Mouse (Mus musculus): Measurements from ENCODE around the gene Ippk. TPM values are rescaled to one million over a fixed set of nuclear protein-coding genes. Genes with fewer than 3 reads are reported as not detected.

The Ippk gene
- 6.7 and 7.1 TPM in 2 replicates for polyA plus RNA-seq (2012; rRNA removed)

DNA sequence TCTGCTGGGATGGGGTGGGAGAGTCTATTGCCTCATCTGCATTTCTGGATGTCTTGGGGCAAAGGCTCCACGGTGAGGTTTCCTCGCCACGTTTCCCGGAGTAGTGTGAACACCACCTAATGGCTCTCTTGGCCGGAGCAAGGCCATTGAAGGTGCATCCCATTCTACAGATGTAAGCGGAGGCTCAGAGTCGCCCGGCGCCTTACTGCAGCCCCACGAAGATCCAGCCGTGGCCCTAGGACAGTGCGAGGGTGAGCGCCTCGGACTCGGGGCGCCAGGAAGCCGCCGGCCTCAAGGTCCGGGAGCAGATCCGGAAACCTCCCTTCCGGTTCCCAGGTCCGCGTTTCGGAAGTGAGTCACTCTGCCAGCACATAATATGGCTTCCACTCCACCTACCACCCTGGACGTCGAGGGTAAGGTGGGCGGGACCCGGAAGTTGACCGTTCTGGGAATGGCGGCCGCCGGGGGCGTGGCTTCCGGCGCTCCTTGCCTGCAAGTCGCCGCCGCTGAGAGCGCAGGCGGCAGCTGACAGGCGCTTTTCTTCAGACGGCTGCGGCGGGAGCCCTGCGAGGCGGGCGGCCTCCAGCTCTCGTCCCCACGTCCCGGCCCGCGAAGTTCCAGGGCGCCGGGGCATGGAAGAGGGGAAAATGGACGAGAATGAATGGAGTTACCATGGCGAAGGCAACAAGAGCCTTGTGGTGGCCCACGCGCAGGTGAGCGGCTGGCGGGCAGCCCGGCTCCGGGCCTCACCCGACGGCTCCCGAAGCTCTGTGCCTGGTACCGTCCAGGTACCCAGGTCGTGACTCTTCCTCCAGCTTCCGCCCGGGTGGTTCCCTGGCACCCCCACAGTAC is at the start of gene Ippk:
Gene Ippk, plus strand, starts transcription at position 496 of the 852 bp plus-strand sequence.
- Histone ChIP-seq H3K27ac (ENCODE audit: control insufficient read depth, insufficient read depth, low read length) (0 out of 2 replicates have a peak within 1 kb of the TSS, but pooled peaks have one; percentile 0), H3K4me3 (ENCODE audit: control insufficient read depth, insufficient read depth, low read length) (peak within 1 kb of the TSS; percentile 68), H3K4me1 (replicated peaks; ENCODE audit: control insufficient read depth, insufficient read depth, low read length) (peaks cover 16% of the 10 kb centered on the region), H3K27me3 (ENCODE audit: control insufficient read depth, insufficient read depth, low read length) (no peaks in the 10 kb centered on the region), H3K36me3 (ENCODE audit: control insufficient read depth, insufficient read depth, low read length) (no peaks in the 10 kb centered on the region)
- DNase-seq: peak; percentile 97
- under 1% methylated on average over 69 of the region's 69 CpGs for WGBS
- TF ChIP-seq POLR2A (IDR thresholded peaks at IDR 0.05; ENCODE audit: control insufficient read depth, extremely low read depth, insufficient read depth, low read length, poor library complexity) (peak; percentile 87), CTCF (IDR thresholded peaks at IDR 0.05; ENCODE audit: borderline replicate concordance, control insufficient read depth, extremely low read depth, insufficient read depth, low read length, poor library complexity) (peak; percentile 47; the same call in 1 of the 2 replicates)

DNA sequence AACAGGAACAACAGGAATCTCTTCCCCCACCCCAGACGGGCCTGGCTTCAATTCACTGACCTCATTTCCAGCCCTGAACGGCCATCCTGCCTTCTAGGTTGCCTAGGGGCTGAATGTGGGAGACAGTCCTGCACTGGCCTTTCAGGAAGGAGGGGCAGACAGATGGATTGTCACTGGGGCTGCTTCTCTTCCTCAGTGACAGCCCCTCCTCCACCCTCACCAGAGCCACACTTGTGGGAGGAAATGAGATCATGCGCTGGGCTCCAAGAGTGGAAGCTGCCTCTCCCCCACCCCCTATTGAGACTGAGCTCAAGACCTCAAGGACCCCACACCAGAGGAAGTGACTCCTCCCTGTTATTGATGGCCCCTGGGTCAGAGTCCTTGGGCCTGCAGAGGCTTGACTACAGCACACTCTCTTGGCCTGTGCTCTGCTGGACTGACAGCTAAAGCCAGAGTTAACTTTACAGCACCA is 49.6 kb upstream of the Ippk start:
- Histone ChIP-seq H3K4me1 (replicated peaks; ENCODE audit: control insufficient read depth, insufficient read depth, low read length) (peaks cover 23% of the 10 kb centered on the region), H3K4me3 (ENCODE audit: control insufficient read depth, insufficient read depth, low read length) (no peak overlapping the region), H3K36me3 (ENCODE audit: control insufficient read depth, insufficient read depth, low read length) (peaks cover 17% of the 10 kb centered on the region), H3K27me3 (ENCODE audit: control insufficient read depth, insufficient read depth, low read length) (no peaks in the 10 kb centered on the region), H3K27ac (ENCODE audit: control insufficient read depth, insufficient read depth, low read length) (peak overlapping the region; percentile 17; the same call in 1 of the 2 replicates)
- peak; percentile 69 for DNase-seq
- no peak for TF ChIP-seq CTCF (IDR thresholded peaks at IDR 0.05; ENCODE audit: borderline replicate concordance, control insufficient read depth, extremely low read depth, insufficient read depth, low read length, poor library complexity)
- TF ChIP-seq POLR2A (IDR thresholded peaks at IDR 0.05; ENCODE audit: control insufficient read depth, extremely low read depth, insufficient read depth, low read length, poor library complexity): no peak
- whole genome bisulfite sequencing: 11% methylated on average over 3 of the region's 3 CpGs

DNA sequence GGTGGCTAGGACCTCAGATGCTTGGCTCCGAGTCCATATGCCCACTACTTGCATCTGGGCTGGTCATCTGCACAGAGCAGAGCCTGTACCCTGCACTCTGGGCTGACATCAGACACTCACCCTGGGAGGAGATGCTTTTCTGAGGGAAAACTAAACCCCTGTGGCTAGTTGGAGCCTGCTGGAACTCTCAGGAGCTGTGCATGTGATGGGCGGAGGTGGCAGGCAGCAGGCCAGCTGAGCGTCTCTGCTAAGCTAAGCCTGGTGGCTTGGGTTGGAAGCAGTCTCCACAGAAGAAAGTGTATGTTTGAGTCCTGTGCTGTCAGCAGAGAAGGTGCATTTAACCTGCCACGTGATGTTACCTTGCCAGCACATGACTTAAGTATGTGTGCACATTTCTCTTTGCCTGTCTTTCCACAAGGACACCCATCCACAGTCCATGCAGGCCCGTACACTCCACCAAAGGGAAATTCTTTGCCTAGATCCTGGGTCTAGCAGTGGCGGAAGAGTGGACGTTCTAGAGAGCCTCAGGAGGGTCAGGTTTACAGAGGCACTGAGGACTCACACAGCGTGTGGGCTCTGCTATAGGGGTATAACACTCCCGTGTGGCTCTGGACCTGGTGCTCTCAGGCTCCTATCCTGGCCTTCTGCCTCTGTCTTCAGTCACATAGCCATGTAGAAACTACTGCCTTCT is 48.5 kb upstream of the Ippk start:
- 96% methylated on average over 9 of the region's 9 CpGs for WGBS
- DNase-seq: no peak
- no peak overlapping the region for H3K4me3 ChIP-seq (ENCODE audit: control insufficient read depth, insufficient read depth, low read length)
- no peaks in the 10 kb centered on the region for H3K27me3 ChIP-seq (ENCODE audit: control insufficient read depth, insufficient read depth, low read length)
- H3K36me3 ChIP-seq (ENCODE audit: control insufficient read depth, insufficient read depth, low read length): peaks cover 20% of the 10 kb centered on the region
- no peak overlapping the region for H3K27ac ChIP-seq (ENCODE audit: control insufficient read depth, insufficient read depth, low read length)
- H3K4me1 ChIP-seq (replicated peaks; ENCODE audit: control insufficient read depth, insufficient read depth, low read length): peaks cover 16% of the 10 kb centered on the region
- TF ChIP-seq POLR2A (IDR thresholded peaks at IDR 0.05; ENCODE audit: control insufficient read depth, extremely low read depth, insufficient read depth, low read length, poor library complexity): no peak
- no peak for TF ChIP-seq CTCF (IDR thresholded peaks at IDR 0.05; ENCODE audit: borderline replicate concordance, control insufficient read depth, extremely low read depth, insufficient read depth, low read length, poor library complexity)

DNA sequence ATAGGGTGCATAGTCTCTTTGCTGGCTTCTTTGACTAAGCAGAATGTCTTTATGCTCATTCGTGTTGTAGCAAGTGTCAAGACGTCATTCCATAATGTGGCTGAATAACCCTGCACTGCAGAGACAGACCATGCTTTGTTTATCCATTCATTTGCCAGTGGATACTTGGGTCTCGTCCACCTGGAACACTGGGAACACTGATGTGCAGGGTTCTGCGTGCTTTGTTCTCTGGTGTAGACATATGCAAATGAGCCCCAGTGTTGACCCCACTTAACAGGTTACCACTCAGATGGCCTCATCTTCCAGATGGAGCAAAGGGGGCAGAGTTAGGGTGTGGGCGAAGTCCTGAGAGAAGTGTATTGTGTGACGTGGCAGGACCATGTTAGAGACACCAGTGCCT is 46.7 kb upstream of the Ippk start:
- Histone ChIP-seq H3K36me3 (ENCODE audit: control insufficient read depth, insufficient read depth, low read length) (peaks cover 28% of the 10 kb centered on the region), H3K4me3 (ENCODE audit: control insufficient read depth, insufficient read depth, low read length) (no peak overlapping the region), H3K4me1 (replicated peaks; ENCODE audit: control insufficient read depth, insufficient read depth, low read length) (peaks cover 12% of the 10 kb centered on the region), H3K27me3 (ENCODE audit: control insufficient read depth, insufficient read depth, low read length) (no peaks in the 10 kb centered on the region), H3K27ac (ENCODE audit: control insufficient read depth, insufficient read depth, low read length) (no peak overlapping the region)
- TF ChIP-seq CTCF (IDR thresholded peaks at IDR 0.05; ENCODE audit: borderline replicate concordance, control insufficient read depth, extremely low read depth, insufficient read depth, low read length, poor library complexity): no peak
- no peak for TF ChIP-seq POLR2A (IDR thresholded peaks at IDR 0.05; ENCODE audit: control insufficient read depth, extremely low read depth, insufficient read depth, low read length, poor library complexity)
- no peak for DNase-seq
- 94% methylated on average over 6 of the region's 6 CpGs for WGBS

DNA sequence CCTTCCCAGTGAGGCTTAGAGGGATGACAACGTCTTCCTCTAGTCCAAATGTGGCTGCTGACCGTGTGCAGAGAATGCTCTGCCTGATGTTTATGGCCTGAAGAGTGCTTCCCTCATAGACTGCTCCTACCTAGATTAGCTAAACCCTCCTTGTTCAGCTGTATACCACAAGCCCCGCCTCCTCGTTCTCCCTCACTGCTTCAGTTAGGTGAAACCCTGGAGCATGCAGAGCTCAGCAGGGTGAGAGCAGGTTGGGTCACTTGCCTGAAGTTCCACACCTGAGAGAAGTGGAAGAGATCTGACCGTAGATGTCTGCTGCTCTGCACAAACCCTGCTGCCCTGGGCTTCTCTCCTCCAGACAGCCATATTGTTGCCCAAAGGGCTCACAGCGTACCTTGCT is 46.3 kb upstream of the Ippk start:
- peaks cover 12% of the 10 kb centered on the region for H3K4me1 ChIP-seq (replicated peaks; ENCODE audit: control insufficient read depth, insufficient read depth, low read length)
- peaks cover 28% of the 10 kb centered on the region for H3K36me3 ChIP-seq (ENCODE audit: control insufficient read depth, insufficient read depth, low read length)
- H3K4me3 ChIP-seq (ENCODE audit: control insufficient read depth, insufficient read depth, low read length): no peak overlapping the region
- no peaks in the 10 kb centered on the region for H3K27me3 ChIP-seq (ENCODE audit: control insufficient read depth, insufficient read depth, low read length)
- no peak for DNase-seq
- H3K27ac ChIP-seq (ENCODE audit: control insufficient read depth, insufficient read depth, low read length): no peak overlapping the region
- 90% methylated on average over 6 of the region's 6 CpGs for WGBS
- no peak for TF ChIP-seq CTCF (IDR thresholded peaks at IDR 0.05; ENCODE audit: borderline replicate concordance, control insufficient read depth, extremely low read depth, insufficient read depth, low read length, poor library complexity)
- TF ChIP-seq POLR2A (IDR thresholded peaks at IDR 0.05; ENCODE audit: control insufficient read depth, extremely low read depth, insufficient read depth, low read length, poor library complexity): no peak

DNA sequence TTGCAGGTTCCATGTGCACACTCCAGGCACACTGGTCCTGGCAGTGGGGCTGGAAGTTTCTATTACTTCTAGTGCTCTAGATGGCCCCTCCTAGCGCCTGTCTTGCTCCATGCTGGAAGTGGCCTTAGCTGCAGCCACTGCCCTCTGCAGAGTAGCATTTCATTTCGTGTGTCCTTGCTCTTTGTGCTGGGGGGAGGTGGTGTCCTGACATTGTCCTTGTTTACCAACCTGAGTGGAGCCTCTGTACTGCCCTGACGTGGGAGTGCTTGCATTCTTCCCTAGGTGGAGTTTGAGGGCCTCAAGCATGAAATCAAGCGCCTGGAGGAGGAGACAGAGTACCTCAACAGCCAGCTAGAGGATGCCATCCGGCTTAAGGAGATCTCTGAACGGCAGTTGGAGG is 43.4 kb upstream of the Ippk start:
- H3K4me1 ChIP-seq (replicated peaks; ENCODE audit: control insufficient read depth, insufficient read depth, low read length): 0 out of 2 replicates have a peak, but pooled peaks cover 2% of the 10 kb centered on the region
- H3K27ac ChIP-seq (ENCODE audit: control insufficient read depth, insufficient read depth, low read length): no peak overlapping the region
- peaks cover 36% of the 10 kb centered on the region for H3K36me3 ChIP-seq (ENCODE audit: control insufficient read depth, insufficient read depth, low read length)
- WGBS: 95% methylated on average over 6 of the region's 6 CpGs
- H3K4me3 ChIP-seq (ENCODE audit: control insufficient read depth, insufficient read depth, low read length): no peak overlapping the region
- no peak for DNase-seq
- TF ChIP-seq POLR2A (IDR thresholded peaks at IDR 0.05; ENCODE audit: control insufficient read depth, extremely low read depth, insufficient read depth, low read length, poor library complexity) (no peak), CTCF (IDR thresholded peaks at IDR 0.05; ENCODE audit: borderline replicate concordance, control insufficient read depth, extremely low read depth, insufficient read depth, low read length, poor library complexity) (no peak)
- H3K27me3 ChIP-seq (ENCODE audit: control insufficient read depth, insufficient read depth, low read length): no peaks in the 10 kb centered on the region

All from thymus, adult 2 months (tissue).